Mouse (Mus musculus): Measurements from ENCODE around the gene Metrn. TPM values are rescaled to one million over a fixed set of nuclear protein-coding genes. Genes with fewer than 3 reads are reported as not detected.
A peak's percentile ranks its signal among the peaks of the same experiment; 100 is the strongest.

Gene Metrn
- total RNA-seq, 2 experiments from 2014 or later = 82.0 to 86.9 TPM

- no peak for DNase-seq (ENCODE audit: low spot score in 2 of 2)
These were observed 19.0 kb downstream of the Metrn start for GRCm38 (mm10) chr17:25777948-25778347.

GRCm38 (mm10) chr17:25775318-25776062, 21.4 kb downstream of the Metrn start:
- no peak for DNase-seq (ENCODE audit: low spot score in 2 of 2)

DNA sequence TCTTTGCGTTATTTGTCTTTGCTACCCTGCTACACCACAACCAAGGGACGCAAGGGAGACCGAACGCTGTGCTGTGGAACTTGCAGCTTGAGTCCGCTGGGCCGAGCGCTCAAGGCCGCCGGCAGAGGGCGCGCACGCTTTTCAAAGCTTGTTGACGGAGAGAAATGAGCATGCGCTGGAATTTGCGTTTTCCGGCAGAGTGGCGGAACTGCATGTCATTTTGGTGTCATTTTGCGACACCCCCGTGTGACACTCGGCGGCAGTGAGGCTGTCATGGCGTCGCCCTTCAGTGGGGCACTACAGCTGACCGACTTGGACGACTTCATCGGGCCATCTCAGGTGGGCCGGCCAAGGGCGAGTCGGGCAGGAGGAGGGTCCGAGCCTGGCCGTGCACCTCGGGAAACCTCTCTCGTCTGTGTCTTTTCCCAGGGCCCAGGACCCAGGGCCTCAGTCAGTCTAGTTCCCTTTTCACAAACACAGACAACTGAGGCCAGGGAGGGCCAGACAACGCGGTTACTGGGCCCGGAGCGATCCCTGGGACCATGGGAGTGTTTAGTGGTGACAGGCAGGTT, 23.3 kb downstream of the Metrn start, which contains the start of gene Narfl:
Gene Narfl (plus strand): TSS at position 228 of the 572 bp plus-strand sequence.
- DNase-seq (ENCODE audit: low spot score in 2 of 2) = peak; percentile 98 to 99

DNA sequence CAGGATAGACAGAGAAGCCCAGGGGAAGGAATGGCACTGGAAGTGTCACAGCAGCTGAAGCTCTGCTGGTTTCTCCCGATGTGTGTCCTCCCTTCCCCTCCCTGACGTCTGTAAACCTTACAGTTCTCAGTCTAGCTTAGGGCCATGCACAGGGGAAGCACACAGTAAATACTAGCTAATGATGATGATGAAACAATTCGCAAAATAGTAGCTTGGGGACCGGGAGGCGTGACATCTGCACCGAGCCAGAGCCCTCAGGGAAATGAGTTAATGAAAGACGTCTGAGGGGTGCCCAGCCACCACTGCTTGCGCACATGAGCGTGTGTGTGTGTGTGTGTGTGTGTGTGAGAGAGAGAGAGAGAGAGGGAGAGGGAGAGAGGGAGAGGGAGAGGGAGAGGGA, 27.6 kb downstream of the Metrn start:
- no peak for DNase-seq (ENCODE audit: low spot score in 2 of 2)

- no peak for DNase-seq (ENCODE audit: low spot score in 2 of 2)
These were observed 31.1 kb downstream of the Metrn start for GRCm38 (mm10) chr17:25765886-25766285.

DNA sequence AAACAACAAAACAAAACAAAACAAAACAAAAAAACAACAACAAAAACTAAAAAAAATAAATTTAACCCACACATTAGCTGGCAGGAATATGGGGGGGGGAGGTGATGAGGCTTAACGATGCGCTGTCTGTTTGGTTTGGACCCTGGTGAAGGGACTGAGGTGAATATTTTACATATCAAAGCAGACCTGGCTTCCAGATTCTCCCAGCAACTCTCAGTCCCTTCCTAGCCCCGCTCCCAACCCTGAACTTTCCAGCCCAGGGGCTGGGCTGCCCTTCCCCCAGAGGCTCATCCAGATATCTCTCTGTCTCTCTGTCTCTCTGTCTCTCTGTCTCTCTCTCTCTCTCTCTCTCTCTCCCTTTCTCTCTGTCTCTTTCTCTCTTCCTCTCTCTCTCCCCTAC, 34.3 kb downstream of the Metrn start:
- no peak for DNase-seq (ENCODE audit: low spot score in 2 of 2)

DNA sequence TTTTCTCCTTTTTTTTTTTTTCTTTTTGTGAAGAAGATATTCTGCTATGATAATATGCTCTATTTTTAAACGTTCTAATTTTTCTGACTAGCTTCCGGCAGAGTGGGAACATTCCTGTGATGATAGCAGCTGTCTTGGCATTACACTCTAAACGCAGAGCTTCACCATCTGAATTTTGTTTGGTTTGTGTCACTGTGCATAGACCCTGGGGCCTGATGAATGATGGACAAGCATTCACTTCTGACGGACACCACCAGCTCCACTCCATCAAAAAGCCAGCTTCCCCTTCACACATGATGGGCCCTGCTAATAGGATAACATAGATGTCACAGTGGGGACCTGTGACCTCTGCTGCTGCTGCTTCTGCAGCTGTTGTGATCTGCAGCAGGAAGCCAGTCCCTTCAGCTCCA, 35.4 kb downstream of the Metrn start:
- peak; percentile 41 to 72 for DNase-seq (ENCODE audit: low spot score in 2 of 2)

DNA sequence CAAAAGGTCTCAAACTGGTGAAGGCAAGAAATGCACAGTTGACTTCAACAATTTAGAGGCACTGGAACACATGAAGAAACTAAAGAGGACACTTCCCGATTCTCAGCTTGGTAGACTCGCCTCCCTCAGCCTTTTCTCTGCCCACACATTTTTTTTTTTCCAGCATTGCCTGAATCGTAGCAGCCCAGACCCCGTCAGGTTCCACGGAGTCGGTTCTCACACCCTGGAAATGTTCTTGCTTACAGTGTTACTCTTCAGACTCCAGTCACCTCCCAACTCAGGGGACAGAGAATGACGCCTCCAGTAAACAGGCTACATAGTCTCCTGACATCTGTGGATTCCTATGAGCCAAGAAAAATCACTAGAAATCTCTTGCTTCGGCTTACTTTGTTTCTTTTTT, 36.8 kb downstream of the Metrn start:
- no peak for DNase-seq (ENCODE audit: low spot score in 2 of 2)

DNA sequence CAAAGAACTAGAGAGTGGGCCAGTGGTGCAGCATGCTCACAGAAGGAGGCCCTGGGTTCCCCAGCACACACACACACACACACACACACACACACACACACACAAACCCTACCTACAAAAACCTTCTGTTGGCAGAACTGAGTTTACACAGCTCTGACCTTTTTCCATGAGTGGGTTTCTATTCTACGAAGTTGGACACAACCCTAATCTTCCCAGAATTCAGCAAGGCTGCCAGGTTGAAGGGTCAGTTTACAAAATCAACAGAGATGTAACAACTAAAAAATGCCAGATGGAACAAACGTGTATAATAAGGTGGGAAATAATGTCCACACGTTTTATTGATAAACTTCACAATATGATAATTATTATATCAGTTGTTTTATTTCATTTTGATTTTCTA, 39.2 kb downstream of the Metrn start:
- no peak for DNase-seq (ENCODE audit: low spot score in 2 of 2)

DNA sequence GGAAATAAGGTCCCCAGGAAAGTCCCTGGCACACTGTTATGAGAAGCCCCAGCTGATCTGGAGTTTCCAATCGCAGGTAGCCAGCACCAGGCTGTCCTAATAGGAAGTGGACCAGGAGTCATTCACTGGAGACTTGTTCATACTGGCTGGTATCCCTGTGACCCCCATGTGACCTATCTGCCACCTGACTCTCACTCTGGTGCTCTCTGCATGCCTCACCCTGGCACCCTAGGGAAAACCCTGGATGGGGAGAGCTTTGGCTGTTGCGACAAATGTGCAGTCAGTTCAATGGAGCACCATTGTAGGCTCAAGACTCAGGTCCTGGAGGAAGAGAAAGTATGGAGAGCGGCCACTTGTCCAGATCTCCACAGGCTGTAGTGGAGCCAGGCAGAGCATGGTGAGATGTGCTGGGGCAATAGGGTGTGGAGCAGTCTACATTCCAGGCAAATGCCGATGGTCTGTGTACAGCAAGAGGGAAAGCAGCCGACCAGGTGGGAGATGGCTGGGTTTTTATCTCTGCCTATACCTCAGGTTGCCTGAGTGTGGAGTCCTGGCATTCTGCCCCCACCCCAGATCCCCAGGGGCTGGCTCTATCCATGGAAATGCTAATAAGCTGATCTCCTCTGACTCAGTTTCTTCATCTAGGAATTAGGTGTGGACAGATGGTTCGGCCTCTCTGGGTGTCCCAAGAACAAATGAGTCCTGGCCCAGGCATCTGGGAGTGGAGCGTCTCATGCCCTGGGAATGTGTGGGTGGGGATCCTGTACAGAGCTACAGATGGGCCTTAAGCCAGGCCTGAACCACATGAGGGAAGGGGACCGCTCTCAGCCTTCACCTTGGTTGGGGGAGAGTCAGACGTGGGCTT, 40.3 kb downstream of the Metrn start:
- DNase-seq (ENCODE audit: low spot score in 2 of 2) = no peak

GRCm38 (mm10) chr17:25755627-25756377, 41.1 kb downstream of the Metrn start:
- DNase-seq (ENCODE audit: low spot score in 2 of 2) = no peak

- no peak for DNase-seq (ENCODE audit: low spot score in 2 of 2)
These were observed 41.9 kb downstream of the Metrn start for GRCm38 (mm10) chr17:25755086-25755485.

GRCm38 (mm10) chr17:25754241-25754640, 42.7 kb downstream of the Metrn start, which contains the start of gene Msln:
Gene Msln, minus strand, starts transcription at chr17:25754378.
- no peak for DNase-seq (ENCODE audit: low spot score in 2 of 2)

DNA sequence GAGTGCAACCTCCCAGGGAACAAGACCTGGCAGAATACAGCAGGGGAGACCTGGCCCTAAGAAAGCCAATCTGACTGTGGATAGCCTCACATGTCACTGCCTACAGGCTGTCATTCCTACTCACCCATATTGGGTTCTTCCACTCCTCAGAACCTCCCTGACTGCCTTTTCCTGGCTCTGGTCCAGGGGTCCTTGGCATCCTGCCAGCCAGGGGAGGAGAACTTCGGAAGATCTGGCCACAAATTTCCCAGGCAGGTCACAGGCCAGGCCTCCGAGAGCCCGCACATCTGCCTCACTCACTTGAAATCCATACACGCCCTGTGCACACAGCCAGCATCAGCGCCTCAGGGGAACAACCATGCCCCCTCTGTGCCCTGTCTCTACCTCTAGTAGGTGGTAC, 45.5 kb downstream of the Metrn start:
- peak in 1 of 2 experiments; percentile 35 for DNase-seq (ENCODE audit: low spot score in 2 of 2)

DNA sequence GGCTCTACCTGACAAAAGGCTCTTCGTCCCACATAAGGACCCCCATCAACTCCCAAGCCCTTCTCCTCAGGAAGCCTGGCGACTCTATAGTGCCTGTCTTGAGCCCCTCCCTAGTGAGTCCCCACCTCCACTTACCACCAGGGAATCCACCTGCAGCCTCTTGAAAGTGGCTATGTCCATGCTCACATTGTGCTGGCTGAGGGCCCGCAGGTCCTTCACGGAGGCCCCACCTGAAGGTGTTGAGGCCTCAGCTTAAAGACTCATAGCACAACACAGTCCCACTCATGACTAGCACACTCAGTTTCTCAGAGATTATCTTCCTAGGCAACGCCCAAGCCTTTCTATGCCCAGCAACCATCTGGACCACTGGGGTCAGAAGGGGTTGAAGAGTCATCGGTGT, 47.6 kb downstream of the Metrn start:
- no peak for DNase-seq (ENCODE audit: low spot score in 2 of 2)

GRCm38 (mm10) chr17:25748238-25748637, 48.7 kb downstream of the Metrn start:
- DNase-seq (ENCODE audit: low spot score in 2 of 2) = no peak

GRCm38 (mm10) chr17:25744311-25744710, 52.6 kb downstream of the Metrn start:
- DNase-seq (ENCODE audit: low spot score in 2 of 2) = no peak

- no peak for DNase-seq (ENCODE audit: low spot score in 2 of 2)
These were observed 53.1 kb downstream of the Metrn start for GRCm38 (mm10) chr17:25743831-25744230.
